Mouse (Mus musculus): ENCODE data around the gene Atf7ip.

GRCm38 (mm10) chr6:136653331-136653730 is 147.4 kb downstream of the Atf7ip start:
- TF ChIP-seq MYOD1 (IDR thresholded peaks at IDR 0.05; ENCODE audit: control insufficient read depth in 1 of 3, insufficient read length in 2 of 3, low read depth in 2 of 3) (no peak), MYOG (IDR thresholded peaks at IDR 0.05; ENCODE audit: control insufficient read depth in 1 of 3, insufficient read depth in 1 of 3, insufficient read length in 2 of 3, low read depth in 2 of 3) (no peak), POLR2A (IDR thresholded peaks at IDR 0.05; ENCODE audit: insufficient read length, low read depth) (no peak), TCF12 (IDR thresholded peaks at IDR 0.05; ENCODE audit: insufficient read depth, poor library complexity, severe bottlenecking) (no peak)
